Mouse (Mus musculus): ENCODE measurements around the gene BC034090.

The BC034090 gene

GRCm38 (mm10) chr1:155216844-155217243 lies 27.4 kb downstream of the BC034090 start:
- CTCF ChIA-PET, result interaction anchor here (1.6 kb wide), 1 partner anchor 121 kb away, joined by 4 read pairs; no protein-coding TSS in a partner anchor

DNA sequence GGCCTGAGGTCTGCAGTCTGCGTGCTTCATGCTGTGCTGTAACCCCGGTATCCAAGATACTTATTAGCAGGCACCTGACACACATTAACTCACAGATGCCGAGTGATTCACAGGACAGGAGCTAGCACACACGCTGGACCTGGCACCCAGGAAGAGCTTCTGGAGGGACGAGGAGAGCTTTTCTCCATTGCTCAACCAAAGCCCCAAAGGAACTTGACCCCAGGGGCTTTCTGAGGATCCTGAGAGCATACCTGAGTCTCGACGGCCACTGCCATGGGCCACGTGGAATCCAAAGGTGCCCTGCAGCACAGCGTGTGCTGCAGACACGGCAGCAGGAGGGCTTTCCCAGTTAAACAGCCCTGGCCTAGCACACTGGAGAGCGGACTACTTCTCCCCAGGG lies 27.9 kb downstream of the BC034090 start:
- CTCF ChIA-PET, result interaction anchor here (1.6 kb wide), 1 partner anchor 121 kb away, joined by 4 read pairs; no protein-coding TSS in a partner anchor

DNA sequence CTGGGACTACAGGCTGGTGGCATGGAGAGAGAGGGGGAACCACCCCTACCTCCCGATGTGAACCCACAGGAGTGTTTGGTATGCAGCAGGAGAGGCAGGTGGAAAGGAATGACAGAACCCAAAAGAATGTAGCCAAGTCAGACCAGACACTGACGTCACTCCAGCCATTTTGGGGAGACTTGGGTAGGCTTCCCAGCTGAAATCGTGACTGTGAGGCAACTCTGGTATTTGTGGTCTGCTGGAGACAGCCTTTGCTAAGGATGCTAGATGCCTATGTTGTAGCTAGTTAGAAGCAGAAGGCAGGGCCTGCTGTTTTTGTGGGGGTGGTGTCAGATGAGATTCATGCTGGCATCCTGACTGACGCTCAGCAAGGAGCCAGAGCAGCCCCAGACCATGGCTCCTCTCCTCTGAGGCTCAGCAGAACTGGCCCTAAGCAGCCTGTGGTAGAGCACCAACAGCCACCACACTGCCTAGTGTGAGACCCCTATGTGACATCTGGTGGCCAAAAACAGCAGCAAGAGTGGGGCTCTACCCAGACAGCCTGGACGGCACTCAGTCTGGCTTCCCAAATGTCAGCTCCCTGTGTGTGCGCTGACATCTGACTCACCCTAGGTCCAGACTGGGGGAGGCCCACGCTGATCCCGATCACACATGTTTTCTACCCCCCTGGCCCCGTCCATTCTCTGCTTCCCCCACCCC lies 29.0 kb downstream of the BC034090 start:
- CTCF ChIA-PET, result no interaction called here

DNA sequence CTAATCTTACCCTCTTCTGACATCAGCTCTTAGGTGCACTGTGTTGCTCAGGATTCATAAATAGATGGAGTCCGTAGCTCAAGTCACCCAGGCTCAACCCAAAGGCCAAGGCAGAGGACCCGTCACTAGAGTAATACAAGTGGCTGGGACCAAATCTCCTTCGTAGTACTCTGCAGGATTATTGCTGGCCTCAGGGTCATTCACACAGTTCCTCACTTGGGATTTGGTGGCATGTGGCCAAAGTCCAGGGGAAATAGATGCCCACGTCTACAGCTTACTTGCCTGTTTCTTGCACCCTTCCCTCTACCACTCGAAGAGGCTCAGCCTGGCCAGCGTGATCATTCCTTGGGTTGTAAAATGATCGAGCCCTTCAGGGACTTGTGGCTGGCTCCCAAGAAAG lies 30.3 kb downstream of the BC034090 start:
- CTCF ChIA-PET, result interaction anchor here (0.6 kb wide), 1 partner anchor 302 kb away, joined by 11 read pairs; no protein-coding TSS in a partner anchor

DNA sequence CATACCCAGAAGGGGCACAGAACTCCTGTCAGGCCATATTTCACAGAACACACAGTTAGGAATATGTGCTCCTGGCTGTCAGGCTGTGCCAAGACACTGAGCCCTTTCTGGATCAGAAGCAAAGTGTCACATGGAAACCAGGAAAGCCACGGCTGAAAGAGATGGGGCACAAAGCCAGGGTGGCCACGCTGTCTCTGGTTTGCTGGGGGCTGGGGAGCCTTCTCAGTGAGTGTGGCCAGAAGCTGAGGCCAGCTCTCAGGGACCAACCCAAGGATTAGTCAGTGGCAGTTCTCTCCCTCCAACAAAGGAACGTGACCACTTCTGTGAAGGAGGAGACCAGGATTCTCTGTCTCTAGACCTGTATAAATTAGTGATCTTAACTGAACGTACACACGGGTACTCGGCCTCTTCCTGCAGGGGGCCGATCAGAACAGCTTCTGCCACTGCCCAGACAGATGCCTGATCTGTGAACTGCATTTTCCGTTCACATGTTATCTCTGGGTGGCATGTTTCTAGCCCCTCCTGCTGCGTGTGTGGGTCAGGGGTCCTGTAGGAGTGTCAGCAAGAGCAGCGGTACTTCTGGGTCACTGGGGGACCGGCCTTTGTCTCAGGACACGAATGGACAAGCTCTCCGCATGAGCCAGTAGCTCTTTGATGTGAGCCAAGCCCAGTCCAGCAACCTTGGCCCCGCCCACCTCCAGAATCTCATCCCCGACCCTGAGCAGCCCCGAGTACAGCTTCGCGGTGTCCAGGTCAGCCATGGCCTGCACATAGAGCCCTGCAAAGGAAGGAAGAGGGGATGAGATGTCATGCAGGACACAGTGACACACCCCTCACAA lies 31.1 kb downstream of the BC034090 start:
- CTCF ChIA-PET, result no interaction called here

GRCm38 (mm10) chr1:155212493-155212892 lies 31.8 kb downstream of the BC034090 start:
- CTCF ChIA-PET, result no interaction called here

GRCm38 (mm10) chr1:155212081-155212480 lies 32.2 kb downstream of the BC034090 start:
- CTCF ChIA-PET, result no interaction called here

DNA sequence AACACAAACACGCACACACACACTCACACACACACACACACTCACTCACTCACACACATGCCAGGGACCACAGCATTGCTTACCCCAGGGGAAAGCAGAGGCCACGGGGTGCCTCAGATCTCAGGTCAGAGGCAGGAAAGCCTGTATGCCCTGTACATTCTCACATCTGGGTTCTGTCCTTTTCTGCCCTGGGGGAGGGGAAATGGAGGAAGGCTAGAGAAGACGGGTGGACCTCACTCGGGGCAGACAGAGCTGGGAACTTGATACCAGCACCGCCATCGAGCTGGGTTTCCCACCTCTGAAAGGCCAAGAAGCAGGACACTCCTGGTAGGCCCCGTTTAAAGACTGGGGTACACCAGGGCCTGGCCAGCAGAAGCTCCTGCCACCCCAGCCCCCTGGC lies 33.2 kb downstream of the BC034090 start:
- CTCF ChIA-PET, result no interaction called here

- CTCF ChIA-PET, result no interaction called here
Measured at GRCm38 (mm10) chr1:155210011-155210763, 34.1 kb downstream of the BC034090 start.

- CTCF ChIA-PET, result no interaction called here
Measured at GRCm38 (mm10) chr1:155207859-155208258, 36.4 kb downstream of the BC034090 start.

DNA sequence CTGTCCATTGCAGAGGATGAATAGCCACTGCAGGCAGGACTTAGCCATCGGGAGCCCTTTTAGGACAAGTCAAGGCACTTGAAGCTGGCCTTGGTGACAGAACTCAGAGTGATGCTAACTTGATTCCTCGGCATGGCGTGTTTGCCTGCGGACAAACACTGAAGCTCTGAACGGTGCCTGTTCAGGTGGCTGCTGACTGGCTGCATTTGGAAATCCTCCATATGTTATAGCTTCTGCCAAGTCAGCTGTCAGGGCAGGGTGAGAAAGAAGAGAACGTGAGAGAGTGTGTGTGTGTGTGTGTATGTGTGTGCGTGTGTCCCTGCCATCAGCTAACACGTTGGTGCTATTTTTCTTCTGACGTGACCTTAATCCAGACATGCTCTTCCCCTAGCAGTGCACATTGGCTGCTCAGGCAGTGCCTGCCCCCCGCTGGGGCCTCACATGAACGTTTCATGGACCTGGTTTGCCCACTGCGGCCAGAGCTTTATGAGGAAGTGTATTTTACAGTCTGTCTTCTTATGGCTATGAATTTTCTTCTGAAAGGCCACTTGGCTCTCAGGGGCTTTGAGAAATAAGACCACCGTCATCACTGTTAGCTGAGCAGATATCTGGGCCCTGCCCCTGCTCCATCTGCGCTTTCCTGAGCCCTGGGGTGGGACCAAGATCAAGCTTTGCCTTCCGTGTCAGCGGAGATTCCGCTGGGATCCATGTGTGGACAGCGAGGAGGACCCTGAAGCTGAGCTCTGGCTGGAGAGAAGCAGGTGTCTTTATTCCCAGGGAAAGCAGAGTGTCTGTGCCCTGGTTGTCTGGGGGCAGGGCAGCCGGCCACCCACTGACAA lies 38.2 kb downstream of the BC034090 start:
- CTCF ChIA-PET, result interaction anchor here (0.5 to 1.0 kb wide), 2 partner anchors 13 to 69 kb away, joined by 3 read pairs; no protein-coding TSS in a partner anchor

- CTCF ChIA-PET, result interaction anchor here (0.5 to 1.0 kb wide), 2 partner anchors 14 to 68 kb away, joined by 3 read pairs; no protein-coding TSS in a partner anchor
Measured at GRCm38 (mm10) chr1:155205311-155205710, 38.9 kb downstream of the BC034090 start.

GRCm38 (mm10) chr1:155204560-155205162 lies 39.6 kb downstream of the BC034090 start:
- CTCF ChIA-PET, result interaction anchor here (1.0 kb wide), 1 partner anchor 15 kb away, joined by 3 read pairs; no protein-coding TSS in a partner anchor

- CTCF ChIA-PET, result no interaction called here
Measured at GRCm38 (mm10) chr1:155203954-155204353, 40.3 kb downstream of the BC034090 start.

GRCm38 (mm10) chr1:155203101-155203500 lies 41.1 kb downstream of the BC034090 start:
- CTCF ChIA-PET, result no interaction called here

- CTCF ChIA-PET, result no interaction called here
Measured at GRCm38 (mm10) chr1:155202472-155202871, 41.8 kb downstream of the BC034090 start.

- CTCF ChIA-PET, result no interaction called here
Measured at GRCm38 (mm10) chr1:155201914-155202313, 42.3 kb downstream of the BC034090 start.

- CTCF ChIA-PET, result interaction anchor here (0.5 kb wide), 1 partner anchor 31 kb away, joined by 3 read pairs; no protein-coding TSS in a partner anchor
Measured at GRCm38 (mm10) chr1:155201373-155201879, 42.8 kb downstream of the BC034090 start.

DNA sequence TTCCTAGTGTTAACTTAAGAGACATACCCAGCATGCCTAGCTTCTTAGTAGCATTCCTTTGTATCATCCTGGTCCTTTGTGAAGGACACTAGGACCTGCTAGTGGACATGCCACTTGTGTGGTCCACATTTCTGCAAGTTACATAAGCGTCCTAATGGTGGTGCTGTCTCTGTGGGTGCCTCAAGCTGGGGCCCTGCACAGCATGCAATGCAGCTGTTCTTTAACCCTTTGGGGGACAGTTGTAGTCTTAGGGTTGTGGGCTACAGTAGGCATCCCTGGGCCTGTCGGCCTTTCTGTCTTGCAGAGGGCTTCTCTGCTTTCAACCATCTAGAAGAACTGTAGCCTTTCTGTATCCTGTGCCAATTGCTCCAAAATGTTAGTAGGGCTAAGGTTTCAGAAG lies 43.3 kb downstream of the BC034090 start:
- CTCF ChIA-PET, result interaction anchor here (0.5 kb wide), 1 partner anchor 31 kb away, joined by 3 read pairs; no protein-coding TSS in a partner anchor

GRCm38 (mm10) chr1:155199522-155199921 lies 44.7 kb downstream of the BC034090 start:
- CTCF ChIA-PET, result interaction anchor here (0.5 kb wide), 1 partner anchor 198 kb away, joined by 3 read pairs; no protein-coding TSS in a partner anchor

Measured in spleen, embryonic (tissue).